Mouse (Mus musculus) heart, embryonic 13.5 days (tissue): ENCODE measurements around the gene Tec. TPM values are rescaled to one million over a fixed set of nuclear protein-coding genes. Genes with fewer than 3 reads are reported as not detected.

Source experiments
- ATAC-seq: fragments of 200-750 bp; cut with Nextera tagmentation; 2 replicates; pipeline ENCODE4 v1.8.0; 2017; ENCODE audit warnings: moderate TSS enrichment; ENCODE audit not compliant: insufficient number of reproducible peaks, low FRiP score, low TSS enrichment; ENCODE audit errors: extremely low read depth
- H3K27ac ChIP-seq: fragments of 300-500 bp; sonication (generic); replicated peaks from 2 replicates; pipeline ENCODE4 v1.5.1; 2015; ENCODE audit warnings: moderate library complexity, mild to moderate bottlenecking, inconsistent platforms
- H3K27me3 ChIP-seq: fragments of 300-500 bp; sonication (generic); replicated peaks from 2 replicates; pipeline ENCODE4 v1.6.1; 2015; ENCODE audit warnings: mild to moderate bottlenecking, inconsistent platforms
- H3K36me3 ChIP-seq: fragments of 300-500 bp; sonication (generic); 2 replicates; pipeline ENCODE4 v1.6.1; 2015; ENCODE audit warnings: mild to moderate bottlenecking, inconsistent platforms
- H3K4me1 ChIP-seq: fragments of 300-500 bp; sonication (generic); 2 replicates; pipeline ENCODE4 v1.6.1; 2015; ENCODE audit warnings: inconsistent platforms
- H3K4me2 ChIP-seq: fragments of 300-500 bp; sonication (generic); 2 replicates; pipeline ENCODE4 v1.6.1; 2015; ENCODE audit warnings: inconsistent platforms, mild to moderate bottlenecking, moderate library complexity
- H3K4me3 ChIP-seq: fragments of 300-500 bp; sonication (generic); 2 replicates; pipeline ENCODE4 v1.5.1; 2015; ENCODE audit warnings: moderate library complexity, mild to moderate bottlenecking, inconsistent platforms
- H3K9ac ChIP-seq: fragments of 300-500 bp; sonication (generic); 2 replicates; pipeline ENCODE4 v1.6.1; 2015; ENCODE audit warnings: inconsistent platforms, mild to moderate bottlenecking, moderate library complexity
- H3K9me3 ChIP-seq: fragments of 300-500 bp; sonication (generic); 2 replicates; pipeline ENCODE4 v1.6.1; 2016; ENCODE audit warnings: inconsistent platforms
- WGBS: fragments of 180-500 bp; shearing (Covaris S2); methylation state at CpG from one replicate; pipeline ENCODE4 v1.1.7; 2015; ENCODE audit warnings: mixed read lengths; 5-methylcytosine and 5-hydroxymethylcytosine counted together
- polyA plus RNA-seq: library from polyadenylated mRNA; unstranded; fragments of >200 nt; fragmentation: Nextera tagmentation; extraction: Ambion mirVana; gene quantifications from 2 replicates; pipeline ENCODE4 v1.2.1, GENCODE M21; 2015

Tec gene
- polyA plus RNA-seq, 1 experiment from 2014 or later = 15.1 TPM

- Histone ChIP-seq H3K36me3 (peaks cover 8% of the 10 kb centered on the region; the same call in 1 of the 2 replicates), H3K27ac (no peak overlapping the region), H3K9ac (no peak overlapping the region), H3K4me1 (peaks cover 5% of the 10 kb centered on the region; the same call in 1 of the 2 replicates), H3K9me3 (peaks cover 7% of the 10 kb centered on the region), H3K27me3 (no peaks in the 10 kb centered on the region), H3K4me3 (no peak overlapping the region), H3K4me2 (no peak overlapping the region)
- no peak for ATAC-seq
- 72% methylated on average over 15 of the region's 15 CpGs for WGBS
These were observed 35.1 kb downstream of the Tec start for GRCm38 (mm10) chr5:72832904-72833765.

GRCm38 (mm10) chr5:72832191-72832590 is 36.1 kb downstream of the Tec start:
- Histone ChIP-seq H3K27ac (no peak overlapping the region), H3K9ac (no peak overlapping the region), H3K36me3 (no peaks in the 10 kb centered on the region), H3K4me1 (peaks cover 9% of the 10 kb centered on the region; the same call in 1 of the 2 replicates), H3K4me2 (no peak overlapping the region), H3K9me3 (peaks cover 2% of the 10 kb centered on the region; the same call in 1 of the 2 replicates), H3K4me3 (no peak overlapping the region), H3K27me3 (no peaks in the 10 kb centered on the region)
- ATAC-seq = no peak
- 92% methylated on average over 7 of the region's 7 CpGs for WGBS

GRCm38 (mm10) chr5:72830988-72831610 is 37.2 kb downstream of the Tec start:
- Histone ChIP-seq H3K4me1 (peaks cover 9% of the 10 kb centered on the region; the same call in 1 of the 2 replicates), H3K27me3 (no peaks in the 10 kb centered on the region), H3K4me2 (no peak overlapping the region), H3K4me3 (no peak overlapping the region), H3K9me3 (no peaks in the 10 kb centered on the region), H3K36me3 (no peaks in the 10 kb centered on the region), H3K27ac (no peak overlapping the region), H3K9ac (no peak overlapping the region)
- no peak for ATAC-seq
- whole genome bisulfite sequencing = 78% methylated on average over 5 of the region's 5 CpGs

DNA sequence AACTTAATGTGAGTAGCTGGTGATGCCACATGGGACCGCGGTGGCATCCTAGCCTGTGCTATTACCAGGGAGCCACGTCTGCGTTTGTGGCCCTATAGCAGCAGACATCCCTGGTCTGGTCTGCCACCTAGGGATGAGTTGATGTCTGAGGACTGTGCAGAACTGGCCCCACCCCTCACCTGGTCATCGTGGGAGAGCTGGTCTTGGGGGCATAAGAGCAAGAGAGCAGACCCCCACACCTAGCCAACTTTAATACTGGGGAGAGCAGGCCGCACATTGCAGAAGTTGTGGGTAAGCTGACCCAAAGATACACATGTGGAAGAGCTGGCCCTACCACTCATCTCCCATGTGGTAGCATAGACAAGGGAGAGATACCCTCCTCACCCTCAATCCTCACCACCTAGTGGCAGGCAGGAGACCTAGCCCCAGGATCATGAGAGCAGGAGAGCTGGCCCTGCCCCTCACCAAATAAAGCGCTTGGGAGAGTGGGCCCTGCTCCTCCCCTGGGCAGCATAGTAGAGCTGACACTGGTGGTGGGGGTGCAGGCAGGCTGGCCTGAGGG is 38.7 kb downstream of the Tec start:
- Histone ChIP-seq H3K4me2 (no peak overlapping the region), H3K27ac (no peak overlapping the region), H3K36me3 (no peaks in the 10 kb centered on the region), H3K27me3 (no peaks in the 10 kb centered on the region), H3K4me3 (no peak overlapping the region), H3K9ac (no peak overlapping the region), H3K4me1 (peaks cover 9% of the 10 kb centered on the region; the same call in 1 of the 2 replicates), H3K9me3 (no peaks in the 10 kb centered on the region)
- ATAC-seq = no peak; the same call in 1 of the 2 replicates
- 76% methylated on average over 7 of the region's 7 CpGs for WGBS

- peaks cover 9% of the 10 kb centered on the region; the same call in 1 of the 2 replicates for H3K4me1 ChIP-seq
- peak overlapping the region; percentile 42; the same call in 1 of the 2 replicates for H3K27ac ChIP-seq
These were observed 39.9 kb downstream of the Tec start for GRCm38 (mm10) chr5:72828401-72828800.

GRCm38 (mm10) chr5:72827435-72827834 is 40.8 kb downstream of the Tec start:
- no peak overlapping the region for H3K9ac ChIP-seq
- H3K27me3 ChIP-seq = no peaks in the 10 kb centered on the region
- H3K4me1 ChIP-seq = peaks cover 9% of the 10 kb centered on the region; the same call in 1 of the 2 replicates
- no peak for ATAC-seq
- no peaks in the 10 kb centered on the region for H3K9me3 ChIP-seq
- H3K36me3 ChIP-seq = peaks cover 18% of the 10 kb centered on the region
- H3K4me3 ChIP-seq = no peak overlapping the region
- WGBS = 78% methylated on average over 5 of the region's 5 CpGs
- no peak overlapping the region for H3K4me2 ChIP-seq
- H3K27ac ChIP-seq = peak overlapping the region; percentile 54; the same call in 1 of the 2 replicates

More at GRCm38 (mm10) chr5:72828401-72828800, 39.9 kb downstream of the Tec start:
- Histone ChIP-seq H3K4me3 (no peak overlapping the region), H3K9ac (no peak overlapping the region), H3K9me3 (no peaks in the 10 kb centered on the region), H3K4me2 (no peak overlapping the region), H3K27me3 (no peaks in the 10 kb centered on the region), H3K36me3 (peaks cover 9% of the 10 kb centered on the region)
- no peak for ATAC-seq
- 48% methylated on average over 1 of the region's 1 CpGs for WGBS

- no peak for ATAC-seq
- peaks cover 9% of the 10 kb centered on the region; the same call in 1 of the 2 replicates for H3K4me1 ChIP-seq
- H3K27me3 ChIP-seq = no peaks in the 10 kb centered on the region
- H3K4me3 ChIP-seq = no peak overlapping the region
- H3K27ac ChIP-seq = peak overlapping the region; percentile 32; the same call in 1 of the 2 replicates
- H3K36me3 ChIP-seq = peaks cover 21% of the 10 kb centered on the region
- no peaks in the 10 kb centered on the region for H3K9me3 ChIP-seq
- no peak overlapping the region for H3K4me2 ChIP-seq
- no peak overlapping the region for H3K9ac ChIP-seq
- 66% methylated on average over 3 of the region's 3 CpGs for WGBS
These were observed 41.8 kb downstream of the Tec start for GRCm38 (mm10) chr5:72826445-72826844.

DNA sequence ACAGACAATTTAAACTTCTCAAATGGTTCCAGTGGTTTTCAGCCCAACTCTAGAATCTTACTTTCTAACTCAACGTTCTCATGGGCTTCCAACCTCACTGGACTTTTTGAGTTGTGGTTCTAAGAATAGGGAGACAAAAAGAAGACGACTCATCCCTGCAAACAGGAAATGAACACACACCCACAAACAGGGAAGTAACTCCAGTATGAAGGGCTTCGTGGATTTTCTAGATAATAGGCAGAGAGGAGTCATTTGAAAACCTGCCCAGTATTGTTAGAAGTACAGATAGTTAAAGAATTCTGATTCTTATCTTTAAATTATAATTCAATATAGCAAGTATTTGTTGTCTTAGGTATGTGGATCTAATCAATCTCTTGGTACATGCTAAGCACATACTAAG is 47.6 kb downstream of the Tec start:
- Histone ChIP-seq H3K36me3 (peaks cover 21% of the 10 kb centered on the region), H3K4me1 (peaks cover 16% of the 10 kb centered on the region), H3K9me3 (no peaks in the 10 kb centered on the region), H3K4me3 (no peak overlapping the region), H3K9ac (no peak overlapping the region), H3K27ac (no peak overlapping the region; the same call in 1 of the 2 replicates), H3K27me3 (no peaks in the 10 kb centered on the region), H3K4me2 (no peak overlapping the region)
- 58% methylated on average over 3 of the region's 3 CpGs for WGBS
- no peak for ATAC-seq

DNA sequence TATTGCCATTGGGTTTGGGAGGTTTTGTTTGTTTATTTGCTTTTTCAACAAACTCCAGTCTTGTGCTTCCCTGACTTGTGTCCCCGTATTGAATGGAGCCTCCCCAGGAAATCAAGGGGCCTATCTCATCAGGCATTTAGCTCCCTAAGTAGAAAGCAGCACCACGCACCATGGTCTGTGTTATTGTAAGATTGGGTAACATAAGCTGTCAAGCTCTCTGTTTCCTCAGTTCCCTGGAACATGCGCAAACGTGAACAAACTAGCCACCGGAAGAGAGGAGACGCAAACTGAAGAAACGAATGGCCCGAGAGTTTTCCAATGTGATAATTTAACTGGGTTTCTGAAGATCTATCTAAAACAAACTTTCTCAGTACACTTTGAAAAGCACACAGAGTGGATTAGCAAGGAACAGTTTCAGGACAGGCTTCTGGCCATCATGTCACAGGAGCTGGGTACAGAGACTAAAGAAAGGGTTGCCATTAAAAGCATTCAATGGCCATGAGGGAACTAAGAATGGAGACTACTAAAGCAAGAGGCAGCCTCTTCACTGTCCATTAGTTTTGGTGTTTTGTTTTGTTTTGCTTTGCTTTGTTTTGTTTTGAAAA is 48.1 kb downstream of the Tec start:
- Histone ChIP-seq H3K27ac (no peak overlapping the region; the same call in 1 of the 2 replicates), H3K4me3 (no peak overlapping the region), H3K4me1 (peaks cover 16% of the 10 kb centered on the region), H3K36me3 (peaks cover 21% of the 10 kb centered on the region), H3K27me3 (no peaks in the 10 kb centered on the region), H3K4me2 (no peak overlapping the region), H3K9ac (no peak overlapping the region), H3K9me3 (no peaks in the 10 kb centered on the region)
- no peak for ATAC-seq
- 60% methylated on average over 8 of the region's 8 CpGs for WGBS

- no peak overlapping the region for H3K4me2 ChIP-seq
- 75% methylated on average over 5 of the region's 5 CpGs for WGBS
These were observed 49.6 kb downstream of the Tec start for GRCm38 (mm10) chr5:72818513-72819180.

More at GRCm38 (mm10) chr5:72818513-72819180, 49.6 kb downstream of the Tec start:
- no peak for ATAC-seq
- Histone ChIP-seq H3K4me3 (no peak overlapping the region), H3K9ac (no peak overlapping the region), H3K36me3 (peaks cover 15% of the 10 kb centered on the region), H3K9me3 (no peaks in the 10 kb centered on the region), H3K4me1 (peaks cover 16% of the 10 kb centered on the region), H3K27ac (no peak overlapping the region), H3K27me3 (no peaks in the 10 kb centered on the region)
